Mouse (Mus musculus) thymus, postnatal 36 days (tissue): ENCODE measurements at regions not wholly inside any gene's neighbourhood (a gene's known extent, or its start where the extent isn't known, plus 50 kb on each side); places are given as distances from the start of the nearest gene placed in this dataset.

ENCODE experiments used
- DNase-seq, 2 experiments: peaks; one replicate each; pipeline ENCODE4 v3.0.0; 2022; ENCODE audit warnings: mixed read lengths in 2 of 2

- peak; percentile 6 to 15 for DNase-seq
Measured at GRCm38 (mm10) chr2:133020173-133020837, 74.6 kb upstream of the Fermt1 start.

GRCm38 (mm10) chr2:133021244-133021643, 75.5 kb upstream of the Fermt1 start:
- DNase-seq: no peak

DNA sequence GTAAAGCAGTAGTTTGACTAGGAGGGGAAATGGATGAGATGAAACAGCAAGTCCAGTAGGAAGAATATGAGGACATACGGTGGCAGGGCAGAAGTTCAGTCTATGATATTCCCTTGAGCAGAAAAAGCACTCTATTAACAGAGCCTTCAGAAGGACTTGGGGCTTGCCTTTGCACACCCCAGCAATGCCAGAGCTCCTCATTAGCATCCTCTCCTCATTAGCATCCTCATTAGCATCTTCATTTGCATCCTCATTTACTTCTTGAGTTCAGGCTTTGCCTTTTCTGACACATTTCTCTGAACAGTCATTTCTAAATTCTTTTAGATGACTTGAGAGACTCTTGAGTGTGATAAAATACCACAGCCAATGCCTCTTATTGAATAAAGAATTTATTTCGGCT, 81.3 kb upstream of the Fermt1 start:
- no peak for DNase-seq

- no peak for DNase-seq
Measured at GRCm38 (mm10) chr2:133035421-133035820, 89.7 kb upstream of the Fermt1 start.

DNA sequence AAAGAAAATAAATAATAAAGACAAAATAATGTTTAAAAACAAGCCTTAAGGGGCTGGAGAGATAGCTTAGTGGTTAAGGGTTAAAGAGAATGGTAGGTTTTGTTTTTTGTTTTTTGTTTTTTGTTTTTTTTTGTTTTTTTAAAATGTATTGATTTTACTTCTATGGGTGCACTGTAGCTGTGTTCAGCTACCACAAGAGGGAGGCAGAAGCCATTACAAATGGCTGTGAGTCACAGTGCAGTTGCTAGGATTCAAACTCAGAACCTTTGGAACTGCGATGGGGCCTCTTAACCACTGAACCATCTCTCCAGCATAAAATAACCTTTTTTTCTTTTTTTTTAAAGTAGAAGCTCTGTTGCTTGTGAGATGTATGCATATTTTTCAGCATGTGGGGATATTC, 95.0 kb upstream of the Fermt1 start:
- no peak for DNase-seq

DNA sequence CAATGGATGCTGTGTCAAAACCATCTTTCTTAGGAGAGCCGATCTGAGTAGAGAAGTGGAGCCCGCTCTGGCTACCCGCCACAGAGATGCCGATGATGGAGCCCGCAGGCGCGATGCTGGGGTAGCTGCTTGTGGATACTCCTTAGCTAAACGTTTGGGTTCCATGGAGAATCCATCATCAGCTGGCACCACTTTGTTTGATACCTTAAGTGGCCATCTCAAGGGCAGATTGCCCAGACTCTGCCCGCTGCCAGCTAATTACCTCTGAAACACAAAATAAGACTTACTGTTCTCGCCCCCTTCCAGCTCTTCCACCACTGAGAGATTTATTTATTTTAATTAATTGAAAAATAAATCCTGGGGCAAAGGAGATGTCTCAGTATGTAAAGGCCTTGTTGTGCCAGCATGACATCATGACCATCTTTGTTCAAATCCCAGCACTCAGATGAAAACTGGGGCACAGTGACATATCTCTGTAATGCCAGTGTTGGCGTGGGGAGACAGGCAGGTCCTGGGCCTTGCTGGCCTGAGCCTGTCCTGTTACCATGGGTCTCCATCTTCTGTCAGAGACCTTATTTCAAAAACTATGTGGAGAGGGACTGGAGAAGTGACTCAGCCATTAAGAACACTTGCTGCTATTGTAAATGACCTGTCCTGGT, 132.1 kb upstream of the Fermt1 start:
- no peak for DNase-seq

- DNase-seq: no peak
Measured at GRCm38 (mm10) chr2:133090976-133091375, 145.3 kb upstream of the Fermt1 start.

DNA sequence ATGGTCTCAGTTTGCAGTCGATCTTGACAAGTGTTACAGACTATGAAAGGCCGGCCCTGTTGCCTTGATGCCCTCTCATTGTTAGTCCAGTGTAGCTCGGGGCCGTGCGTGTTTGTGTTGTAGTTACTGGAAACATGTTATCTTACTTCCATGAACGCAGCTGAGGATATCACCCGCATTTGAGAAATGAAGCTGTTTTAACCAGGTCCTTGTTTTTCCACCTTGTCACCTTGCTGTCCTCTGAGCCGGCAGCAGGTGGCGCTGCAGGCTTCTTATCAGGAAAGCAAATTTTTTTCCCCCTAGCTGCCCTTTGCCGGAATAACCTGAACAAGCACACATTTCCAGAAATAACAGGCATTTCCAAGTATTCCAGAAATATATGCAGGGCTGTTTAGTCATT, 167.9 kb upstream of the Fermt1 start:
- peak; percentile 3 to 6 for DNase-seq

DNA sequence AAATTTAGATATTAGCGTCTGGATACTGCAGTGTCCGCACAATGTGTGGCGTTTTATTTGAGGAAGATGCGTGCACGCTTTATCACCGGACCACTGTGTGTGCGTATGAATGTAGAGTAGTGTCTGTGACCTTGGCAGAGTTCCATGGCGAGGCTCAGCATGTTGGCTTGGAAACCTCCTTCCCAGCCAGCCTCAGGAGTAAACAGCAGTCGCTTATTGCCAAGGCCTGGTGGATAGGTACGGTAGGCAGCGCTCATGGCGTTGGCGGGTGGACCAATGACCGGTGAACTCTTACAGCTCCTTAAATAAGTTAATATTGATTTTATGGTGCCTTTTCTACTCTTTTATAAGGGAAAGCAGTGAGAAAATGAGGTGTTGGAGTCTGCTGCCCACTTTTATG, 172.9 kb upstream of the Fermt1 start:
- no peak for DNase-seq

- DNase-seq: no peak
Measured at GRCm38 (mm10) chr2:133125212-133125801, 179.6 kb upstream of the Fermt1 start.

GRCm38 (mm10) chr2:133134878-133135277, 189.2 kb upstream of the Fermt1 start:
- DNase-seq: no peak

DNA sequence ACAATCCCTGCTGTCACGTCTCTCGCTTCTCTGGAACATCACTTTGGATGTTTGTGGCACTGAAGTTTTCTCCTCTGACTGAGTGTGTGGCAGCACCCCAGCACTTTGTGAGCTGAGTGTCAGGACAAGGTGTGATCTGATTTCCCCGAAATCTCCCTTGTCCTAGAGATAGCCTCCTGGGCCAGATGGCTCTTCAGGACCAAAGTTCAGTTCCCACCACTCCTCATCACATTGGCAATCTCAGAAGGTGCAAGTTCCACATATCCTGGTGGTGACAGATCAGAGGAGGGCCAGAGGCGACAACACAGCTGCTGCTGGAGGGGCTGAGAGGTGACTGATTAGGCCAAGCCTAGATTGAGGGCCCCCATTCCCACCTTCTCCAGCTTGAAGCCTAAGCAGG, 193.2 kb upstream of the Fermt1 start:
- no peak for DNase-seq

DNA sequence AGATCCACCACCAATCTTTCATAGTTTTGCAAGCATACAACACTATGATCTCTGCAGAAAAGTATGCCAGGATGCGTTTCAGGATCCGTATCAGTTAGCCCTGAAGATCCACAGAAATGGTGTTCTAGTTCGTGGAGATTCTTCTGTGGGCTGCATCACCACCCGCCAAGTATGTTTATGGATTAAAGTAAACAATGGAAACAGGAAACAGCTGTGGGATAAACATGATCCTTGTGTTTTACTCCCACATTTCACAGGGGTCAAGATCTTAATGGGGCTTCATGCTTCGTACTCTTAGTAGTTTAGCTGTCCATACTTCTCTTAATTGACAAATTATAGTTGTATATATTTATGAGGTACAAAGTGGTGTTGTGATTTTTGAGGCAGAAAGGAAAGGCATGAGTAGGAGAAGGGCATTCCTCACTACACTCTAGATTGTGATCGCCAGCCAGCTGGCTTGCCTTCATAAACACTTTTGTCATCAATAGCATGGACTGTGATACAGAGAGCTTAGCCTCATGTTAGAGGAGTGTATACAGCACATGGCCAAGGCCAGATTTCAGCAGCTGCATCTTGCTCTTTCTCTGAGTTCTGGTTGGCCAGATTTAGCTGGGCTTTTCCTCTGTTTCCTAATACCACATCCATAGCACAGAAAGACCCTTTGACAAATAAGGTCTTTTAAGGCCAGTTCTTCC, 195.8 kb upstream of the Fermt1 start:
- DNase-seq: no peak

DNA sequence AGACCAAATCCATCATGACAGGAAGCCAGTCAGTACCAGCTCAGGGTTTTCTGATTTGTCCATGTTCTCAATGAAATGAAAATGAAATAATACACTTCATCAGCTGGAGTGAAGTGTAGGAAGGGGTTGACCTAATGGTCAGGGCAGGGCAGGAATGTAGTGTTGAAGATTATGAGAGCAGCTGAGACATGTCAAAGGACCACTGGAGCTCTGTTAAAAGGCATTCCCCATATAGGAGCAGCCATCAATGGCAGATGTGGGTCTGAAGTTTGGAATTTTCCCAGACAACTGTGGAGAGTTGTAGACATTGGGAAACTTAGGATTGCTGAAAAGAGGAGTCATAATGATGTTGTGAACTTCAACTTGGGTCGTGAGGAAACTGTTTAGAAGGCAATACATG, 206.8 kb upstream of the Fermt1 start:
- DNase-seq: no peak

DNA sequence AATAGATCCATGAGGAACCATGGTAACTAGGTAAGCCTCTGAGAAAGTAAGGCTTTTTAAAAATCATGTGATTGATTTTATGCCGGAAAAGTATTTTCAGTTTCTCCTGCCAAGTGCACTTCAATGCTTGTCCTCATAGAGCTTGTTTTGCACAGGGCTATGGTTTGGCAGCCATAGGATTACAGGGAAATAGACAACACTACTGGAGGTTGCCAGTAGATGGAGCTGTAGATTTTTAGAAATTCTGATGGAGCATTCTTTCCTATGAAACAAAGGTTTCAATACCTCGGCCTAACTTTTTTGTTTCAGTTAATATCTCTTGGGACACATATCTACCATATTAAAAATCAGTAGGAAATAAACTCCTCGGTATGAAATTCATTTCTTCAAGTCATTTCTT, 210.8 kb upstream of the Fermt1 start:
- no peak for DNase-seq

DNA sequence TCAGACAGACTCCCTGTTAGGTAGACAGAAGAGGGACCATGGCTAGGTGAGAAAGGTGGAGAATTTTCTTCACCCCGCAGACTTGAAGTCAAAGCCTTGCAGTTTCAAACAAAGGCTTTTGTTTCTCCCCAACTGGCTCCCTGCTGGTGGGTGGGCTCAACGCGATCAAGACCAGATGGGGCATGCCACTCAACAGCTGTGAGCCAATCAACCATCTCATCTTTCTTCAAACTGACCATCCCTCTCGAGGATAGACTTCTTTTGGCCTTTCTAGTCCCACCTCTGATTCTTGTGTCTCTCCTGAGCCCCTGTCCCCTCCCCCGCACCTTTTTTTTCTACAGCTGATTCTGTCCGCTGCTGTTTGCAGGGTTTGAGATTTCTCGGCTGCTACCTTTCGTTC, 212.5 kb upstream of the Fermt1 start:
- no peak for DNase-seq

GRCm38 (mm10) chr2:133159398-133159797, 213.7 kb upstream of the Fermt1 start:
- DNase-seq: no peak

GRCm38 (mm10) chr2:133176411-133176810, 230.7 kb upstream of the Fermt1 start:
- DNase-seq: no peak

DNA sequence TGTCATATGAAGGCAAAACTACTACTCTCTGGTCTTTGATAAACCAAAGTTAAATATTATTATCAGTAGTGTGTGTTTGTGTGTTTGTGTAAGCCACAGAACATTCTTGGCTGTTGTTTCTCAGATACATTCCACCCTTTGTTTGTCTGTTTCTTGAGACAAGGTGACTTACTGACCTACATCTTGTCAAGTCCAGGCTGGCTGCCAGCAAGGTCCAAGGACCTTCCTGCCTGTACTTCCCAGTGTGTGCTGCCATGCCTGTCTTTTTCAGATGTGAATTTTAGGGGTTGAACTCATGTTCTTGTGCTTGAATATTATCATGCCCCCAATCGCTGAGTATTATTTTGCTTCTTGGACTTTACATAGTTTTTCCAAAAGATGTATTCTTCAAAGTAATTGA, 235.5 kb upstream of the Fermt1 start:
- no peak for DNase-seq

GRCm38 (mm10) chr2:133182920-133183319, 237.2 kb upstream of the Fermt1 start:
- no peak for DNase-seq

DNA sequence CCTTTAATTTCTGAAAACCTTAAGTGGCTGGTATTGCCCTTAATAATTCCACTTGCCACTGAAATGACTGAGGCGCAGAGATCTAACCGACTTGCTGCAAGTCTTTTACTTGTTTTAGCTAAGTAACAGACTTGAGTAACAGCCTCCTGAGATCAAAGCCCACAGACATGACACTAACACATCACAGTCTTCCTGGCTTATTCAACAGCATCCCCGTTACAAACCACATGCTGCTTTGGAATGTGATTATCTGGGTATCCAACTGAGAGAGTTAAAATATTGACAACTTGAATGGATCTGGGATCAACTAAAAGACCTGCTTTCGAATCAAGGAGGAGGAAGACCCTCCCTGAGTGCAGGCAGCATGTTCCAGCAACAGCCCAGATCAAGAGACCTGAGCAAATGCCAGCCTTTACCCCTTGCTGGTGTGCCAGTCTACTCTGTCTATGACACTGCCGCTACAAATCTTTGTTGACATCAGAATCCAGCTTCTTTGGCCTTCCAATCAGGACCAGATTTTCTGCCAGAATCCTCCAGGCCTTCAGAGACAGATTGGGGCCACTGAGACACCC, 258.7 kb upstream of the Fermt1 start:
- DNase-seq: no peak

- DNase-seq: no peak
Measured at GRCm38 (mm10) chr2:133208498-133208897, 262.8 kb upstream of the Fermt1 start.

GRCm38 (mm10) chr2:133221762-133222556, 276.3 kb upstream of the Fermt1 start:
- no peak for DNase-seq
